Mouse (Mus musculus): ENCODE measurements around the gene Avpr2. TPM values are rescaled to one million over a fixed set of nuclear protein-coding genes. Genes with fewer than 3 reads are reported as not detected.
A peak's percentile ranks its signal among the peaks of the same experiment; 100 is the strongest.

Gene Avpr2
- polyA plus RNA-seq, 1 experiment from 2014 or later, result 23.3 TPM

GRCm38 (mm10) chrX:73921823-73922549 is 30.1 kb downstream of the Avpr2 start, which contains the start of the genes Arhgap4 and Naa10:
Gene Arhgap4 (minus strand): TSS chrX:73921870.
Gene Naa10 (minus strand): TSS chrX:73921944.
- Histone ChIP-seq H3K27me3 (ENCODE audit: insufficient read depth, low read length) (no peaks in the 10 kb centered on the region), H3K36me3 (ENCODE audit: insufficient read depth, low read length) (no peaks in the 10 kb centered on the region), H3K4me3 (replicated peaks; ENCODE audit: low read depth, low read length) (peak within 1 kb of the TSS; percentile 50), H3K9me3 (replicated peaks; ENCODE audit: low read length) (no peaks in the 10 kb centered on the region), H3K4me2 (ENCODE audit: low read length) (peak within 1 kb of the TSS; percentile 63), H3K9ac (ENCODE audit: low read depth, low read length) (peak within 1 kb of the TSS; percentile 63), H3K4me1 (replicated peaks; ENCODE audit: insufficient read depth, low read length) (no peaks in the 10 kb centered on the region), H3K27ac (peak within 1 kb of the TSS; percentile 79)
- no peak for TF ChIP-seq CTCF (IDR thresholded peaks at IDR 0.05; ENCODE audit: low read depth)
- ATAC-seq (replicated peaks; ENCODE audit: low FRiP score, low read depth) (peak; percentile 96), DNase-seq (ENCODE audit: low spot score) (peak; percentile 88)
- 27% methylated on average over 43 of the region's 43 CpGs for WGBS

GRCm38 (mm10) chrX:73922550-73922882 is 30.6 kb downstream of the Avpr2 start:
- H3K27ac ChIP-seq, result no peak overlapping the region
- no peaks in the 10 kb centered on the region for H3K36me3 ChIP-seq (ENCODE audit: insufficient read depth, low read length)
- no peaks in the 10 kb centered on the region for H3K4me1 ChIP-seq (replicated peaks; ENCODE audit: insufficient read depth, low read length)
- H3K9me3 ChIP-seq (replicated peaks; ENCODE audit: low read length), result no peaks in the 10 kb centered on the region
- H3K4me3 ChIP-seq (replicated peaks; ENCODE audit: low read depth, low read length), result peak overlapping the region; percentile 50
- DNase-seq (ENCODE audit: low spot score) (no peak), ATAC-seq (replicated peaks; ENCODE audit: low FRiP score, low read depth) (no peak)
- no peak overlapping the region for H3K9ac ChIP-seq (ENCODE audit: low read depth, low read length)
- WGBS, result 78% methylated on average over 8 of the region's 8 CpGs
- no peak for TF ChIP-seq CTCF (IDR thresholded peaks at IDR 0.05; ENCODE audit: low read depth)
- peak overlapping the region; percentile 63 for H3K4me2 ChIP-seq (ENCODE audit: low read length)
- H3K27me3 ChIP-seq (ENCODE audit: insufficient read depth, low read length), result no peaks in the 10 kb centered on the region

GRCm38 (mm10) chrX:73930402-73931062 is 38.6 kb downstream of the Avpr2 start, which contains the start of gene Renbp:
Gene Renbp (minus strand): TSS chrX:73930850.
- DNase-seq (ENCODE audit: low spot score) (peak; percentile 88), ATAC-seq (replicated peaks; ENCODE audit: low FRiP score, low read depth) (peak; percentile 98)
- no peaks in the 10 kb centered on the region for H3K9me3 ChIP-seq (replicated peaks; ENCODE audit: low read length)
- H3K4me1 ChIP-seq (replicated peaks; ENCODE audit: insufficient read depth, low read length), result no peaks in the 10 kb centered on the region
- 0 out of 2 replicates have a peak within 1 kb of the TSS, but pooled peaks have one; percentile 49 for H3K9ac ChIP-seq (ENCODE audit: low read depth, low read length)
- H3K27ac ChIP-seq, result no peak within 1 kb of the TSS
- peak within 1 kb of the TSS; percentile 50 for H3K4me2 ChIP-seq (ENCODE audit: low read length)
- 45% methylated on average over 17 of the region's 17 CpGs for WGBS
- no peaks in the 10 kb centered on the region for H3K27me3 ChIP-seq (ENCODE audit: insufficient read depth, low read length)
- TF ChIP-seq CTCF (IDR thresholded peaks at IDR 0.05; ENCODE audit: low read depth), result peak; percentile 54
- H3K4me3 ChIP-seq (replicated peaks; ENCODE audit: low read depth, low read length), result peak within 1 kb of the TSS; percentile 29
- no peaks in the 10 kb centered on the region for H3K36me3 ChIP-seq (ENCODE audit: insufficient read depth, low read length)

DNA sequence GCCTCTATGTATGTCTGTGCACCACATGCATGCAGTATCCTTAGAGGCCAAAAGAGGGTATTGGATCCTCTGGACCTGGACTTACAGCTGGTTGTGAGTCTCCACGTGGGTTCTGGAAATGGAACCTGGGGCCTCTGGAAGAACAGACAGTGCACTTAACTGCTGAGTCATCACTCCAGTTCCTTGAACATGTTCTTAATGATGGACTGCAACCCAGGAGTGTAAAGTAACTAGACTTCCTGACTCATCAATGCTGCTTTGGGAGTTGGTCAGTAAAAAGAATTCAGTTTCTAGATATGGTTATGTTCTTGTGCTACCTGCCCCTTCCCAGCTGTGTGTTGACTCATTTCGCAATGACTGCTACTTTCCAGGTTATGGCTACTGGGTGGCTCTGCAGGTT is 40.0 kb downstream of the Avpr2 start:
- H3K27ac ChIP-seq, result no peak overlapping the region
- H3K4me1 ChIP-seq (replicated peaks; ENCODE audit: insufficient read depth, low read length), result no peaks in the 10 kb centered on the region
- H3K9ac ChIP-seq (ENCODE audit: low read depth, low read length), result no peak overlapping the region
- DNase-seq (ENCODE audit: low spot score), result no peak
- ATAC-seq (replicated peaks; ENCODE audit: low FRiP score, low read depth), result no peak
- H3K27me3 ChIP-seq (ENCODE audit: insufficient read depth, low read length), result no peaks in the 10 kb centered on the region
- H3K4me2 ChIP-seq (ENCODE audit: low read length), result no peak overlapping the region
- TF ChIP-seq CTCF (IDR thresholded peaks at IDR 0.05; ENCODE audit: low read depth), result no peak
- 81% methylated on average over 2 of the region's 2 CpGs for WGBS
- no peaks in the 10 kb centered on the region for H3K9me3 ChIP-seq (replicated peaks; ENCODE audit: low read length)
- H3K36me3 ChIP-seq (ENCODE audit: insufficient read depth, low read length), result no peaks in the 10 kb centered on the region
- H3K4me3 ChIP-seq (replicated peaks; ENCODE audit: low read depth, low read length), result no peak overlapping the region

DNA sequence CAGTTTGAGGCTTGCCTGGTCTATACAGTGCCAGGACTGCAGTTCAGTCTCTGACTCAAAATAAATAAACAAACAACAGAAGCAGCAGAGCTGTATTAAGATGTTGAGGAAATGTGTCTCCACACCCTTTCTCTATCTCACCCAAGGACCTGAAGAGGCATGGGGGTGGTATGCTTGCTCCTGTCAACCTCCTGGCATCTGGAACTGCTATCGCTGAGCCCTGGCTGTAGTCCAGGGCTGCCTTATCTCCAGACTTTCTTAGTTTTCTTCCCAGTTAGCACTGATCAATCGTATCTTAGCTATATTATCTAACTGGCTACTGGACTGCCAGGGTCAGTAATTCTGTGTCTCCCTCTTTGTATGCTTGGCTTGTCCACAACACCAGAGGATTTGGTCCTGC is 50.0 kb downstream of the Avpr2 start:
- no peak for DNase-seq (ENCODE audit: low spot score)
- no peaks in the 10 kb centered on the region for H3K4me1 ChIP-seq (replicated peaks; ENCODE audit: insufficient read depth, low read length)
- no peaks in the 10 kb centered on the region for H3K27me3 ChIP-seq (ENCODE audit: insufficient read depth, low read length)
- H3K4me2 ChIP-seq (ENCODE audit: low read length), result no peak overlapping the region
- H3K27ac ChIP-seq, result no peak overlapping the region
- 78% methylated on average over 2 of the region's 2 CpGs for WGBS
- no peak overlapping the region for H3K4me3 ChIP-seq (replicated peaks; ENCODE audit: low read depth, low read length)
- no peak overlapping the region for H3K9ac ChIP-seq (ENCODE audit: low read depth, low read length)
- H3K9me3 ChIP-seq (replicated peaks; ENCODE audit: low read length), result no peaks in the 10 kb centered on the region
- H3K36me3 ChIP-seq (ENCODE audit: insufficient read depth, low read length), result peaks cover 5% of the 10 kb centered on the region; the same call in 1 of the 2 replicates
- TF ChIP-seq CTCF (IDR thresholded peaks at IDR 0.05; ENCODE audit: low read depth), result no peak
- no peak for ATAC-seq (replicated peaks; ENCODE audit: low FRiP score, low read depth)

GRCm38 (mm10) chrX:73942294-73942693 is 50.4 kb downstream of the Avpr2 start:
- peaks cover 5% of the 10 kb centered on the region; the same call in 1 of the 2 replicates for H3K36me3 ChIP-seq (ENCODE audit: insufficient read depth, low read length)
- no peak overlapping the region for H3K4me3 ChIP-seq (replicated peaks; ENCODE audit: low read depth, low read length)
- no peak overlapping the region for H3K9ac ChIP-seq (ENCODE audit: low read depth, low read length)
- no peaks in the 10 kb centered on the region for H3K9me3 ChIP-seq (replicated peaks; ENCODE audit: low read length)
- H3K27ac ChIP-seq, result no peak overlapping the region
- no peaks in the 10 kb centered on the region for H3K27me3 ChIP-seq (ENCODE audit: insufficient read depth, low read length)
- TF ChIP-seq CTCF (IDR thresholded peaks at IDR 0.05; ENCODE audit: low read depth), result no peak
- no peak for DNase-seq (ENCODE audit: low spot score)
- ATAC-seq (replicated peaks; ENCODE audit: low FRiP score, low read depth), result no peak
- H3K4me1 ChIP-seq (replicated peaks; ENCODE audit: insufficient read depth, low read length), result no peaks in the 10 kb centered on the region
- WGBS, result 95% methylated on average over 2 of the region's 2 CpGs
- no peak overlapping the region for H3K4me2 ChIP-seq (ENCODE audit: low read length)

Other genes starting within 250 kb of the Avpr2 start
- 15.7 and 18.7 TPM in 2 replicates for gene Pnck, start 232.0 kb upstream of the Avpr2 start, polyA plus RNA-seq (2015; fragmentation: Nextera tagmentation; extraction: Ambion mirVana)
- gene Slc6a8, start 219.0 kb upstream of the Avpr2 start, polyA plus RNA-seq (2015; fragmentation: Nextera tagmentation; extraction: Ambion mirVana), result 12.0 and 12.2 TPM in 2 replicates
- 285 and 288 TPM in 2 replicates for gene Bcap31, start 175.9 kb upstream of the Avpr2 start, polyA plus RNA-seq (2015; fragmentation: Nextera tagmentation; extraction: Ambion mirVana)
- 12.3 and 14.1 TPM in 2 replicates for gene Abcd1, start 175.5 kb upstream of the Avpr2 start, polyA plus RNA-seq (2015; fragmentation: Nextera tagmentation; extraction: Ambion mirVana)
- gene Plxnb3, start 135.0 kb upstream of the Avpr2 start, polyA plus RNA-seq (2015; fragmentation: Nextera tagmentation; extraction: Ambion mirVana), result 0.14 and 0.15 TPM in 2 replicates
- gene Srpk3, start 117.7 kb upstream of the Avpr2 start, polyA plus RNA-seq (2015; fragmentation: Nextera tagmentation; extraction: Ambion mirVana), result 2.4 TPM in 2 replicates
- gene Idh3g, start 105.2 kb upstream of the Avpr2 start, polyA plus RNA-seq (2015; fragmentation: Nextera tagmentation; extraction: Ambion mirVana), result 256 and 265 TPM in 2 replicates
- gene Ssr4, start 105.1 kb upstream of the Avpr2 start, polyA plus RNA-seq (2015; fragmentation: Nextera tagmentation; extraction: Ambion mirVana), result 260 and 283 TPM in 2 replicates
- 0.37 and 0.48 TPM in 2 replicates for gene Pdzd4, start 67.1 kb upstream of the Avpr2 start, polyA plus RNA-seq (2015; fragmentation: Nextera tagmentation; extraction: Ambion mirVana)
- gene L1cam, start 4.0 kb downstream of the Avpr2 start, polyA plus RNA-seq (2015; fragmentation: Nextera tagmentation; extraction: Ambion mirVana), result 6.6 and 7.2 TPM in 2 replicates
- gene Arhgap4, start 29.8 kb downstream of the Avpr2 start, polyA plus RNA-seq (2015; fragmentation: Nextera tagmentation; extraction: Ambion mirVana), result 2.8 and 3.1 TPM in 2 replicates
- gene Naa10, start 29.8 kb downstream of the Avpr2 start, polyA plus RNA-seq (2015; fragmentation: Nextera tagmentation; extraction: Ambion mirVana), result 119 TPM in 2 replicates
- gene Renbp, start 38.7 kb downstream of the Avpr2 start, polyA plus RNA-seq (2015; fragmentation: Nextera tagmentation; extraction: Ambion mirVana), result 83.0 and 85.6 TPM in 2 replicates
- gene Hcfc1, start 74.3 kb downstream of the Avpr2 start, polyA plus RNA-seq (2015; fragmentation: Nextera tagmentation; extraction: Ambion mirVana), result 32.1 and 36.1 TPM in 2 replicates
- 46.4 and 49.2 TPM in 2 replicates for gene Irak1, start 131.8 kb downstream of the Avpr2 start, polyA plus RNA-seq (2015; fragmentation: Nextera tagmentation; extraction: Ambion mirVana)
- not detected in 2 replicates for gene Opn1mw, start 235.4 kb downstream of the Avpr2 start, polyA plus RNA-seq (2015; fragmentation: Nextera tagmentation; extraction: Ambion mirVana)
- 9.3 and 9.4 TPM in 2 replicates for gene Mecp2, start 243.3 kb downstream of the Avpr2 start, polyA plus RNA-seq (2015; fragmentation: Nextera tagmentation; extraction: Ambion mirVana)